Mouse (Mus musculus) intestine, embryonic 15.5 days (tissue): ENCODE measurements around the gene Lyve1. TPM values are rescaled to one million over a fixed set of nuclear protein-coding genes. Genes with fewer than 3 reads are reported as not detected.

Experiments
- ATAC-seq: fragments of 200-750 bp; cut with Nextera tagmentation; 2 replicates; pipeline ENCODE4 v1.8.0; 2017; ENCODE audit warnings: moderate TSS enrichment, moderate library complexity
- H3K27ac ChIP-seq: fragments of 300-500 bp; sonication (generic); 2 replicates; pipeline ENCODE4 v1.5.1; 2015; ENCODE audit warnings: mild to moderate bottlenecking, inconsistent platforms
- H3K27me3 ChIP-seq: fragments of 300-500 bp; sonication (generic); replicated peaks from 2 replicates; pipeline ENCODE4 v1.6.1; 2015; ENCODE audit warnings: inconsistent platforms
- H3K36me3 ChIP-seq: fragments of 300-500 bp; sonication (generic); 2 replicates; pipeline ENCODE4 v1.6.1; 2015; ENCODE audit warnings: inconsistent platforms
- H3K4me1 ChIP-seq: fragments of 300-500 bp; sonication (generic); replicated peaks from 2 replicates; pipeline ENCODE4 v1.6.1; 2015; ENCODE audit warnings: inconsistent platforms
- H3K4me2 ChIP-seq: fragments of 300-500 bp; sonication (generic); replicated peaks from 2 replicates; pipeline ENCODE4 v1.6.1; 2015; ENCODE audit warnings: mild to moderate bottlenecking, inconsistent platforms
- H3K4me3 ChIP-seq: fragments of 300-500 bp; sonication (generic); replicated peaks from 2 replicates; pipeline ENCODE4 v1.5.1; 2015; ENCODE audit warnings: inconsistent platforms
- H3K9ac ChIP-seq: fragments of 300-500 bp; sonication (generic); 2 replicates; pipeline ENCODE4 v1.6.1; 2015; ENCODE audit warnings: inconsistent platforms
- H3K9me3 ChIP-seq: fragments of 300-500 bp; sonication (generic); 2 replicates; pipeline ENCODE4 v1.6.1; 2016; ENCODE audit warnings: inconsistent platforms
- WGBS: fragments of 180-500 bp; shearing (Covaris S2); methylation state at CpG from one replicate; pipeline ENCODE4 v1.1.7; 2015; 5-methylcytosine and 5-hydroxymethylcytosine counted together
- polyA plus RNA-seq: library from polyadenylated mRNA; unstranded; fragments of >200 nt; fragmentation: Nextera tagmentation; extraction: Ambion mirVana; gene quantifications from 2 replicates; pipeline ENCODE4 v1.2.1, GENCODE M21; 2015

The Lyve1 gene
- polyA plus RNA-seq, 1 experiment from 2014 or later, result 18.3 TPM

DNA sequence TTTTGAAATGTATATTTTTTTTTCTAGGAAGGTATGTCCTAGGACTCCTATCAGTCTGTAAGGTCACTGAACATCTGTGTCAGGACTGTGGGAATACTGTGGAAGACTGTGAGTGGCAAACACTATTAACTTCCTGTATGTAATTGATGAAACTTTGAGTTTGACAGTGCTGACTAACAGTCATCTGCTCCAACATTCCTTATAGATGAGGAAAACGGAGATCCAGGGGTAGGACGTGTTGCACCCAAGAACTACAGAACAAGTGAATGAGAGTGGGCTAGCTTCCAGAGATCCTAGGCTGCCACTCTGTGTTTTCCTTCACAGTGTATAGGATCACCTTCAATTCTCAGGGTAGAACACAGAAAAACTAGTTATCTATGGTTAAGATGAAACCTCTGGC, 15.7 kb downstream of the Lyve1 start:
- Histone ChIP-seq H3K27me3 (no peaks in the 10 kb centered on the region), H3K27ac (no peak overlapping the region), H3K36me3 (no peaks in the 10 kb centered on the region), H3K9me3 (no peaks in the 10 kb centered on the region), H3K4me1 (peaks cover 8% of the 10 kb centered on the region; the same call in 1 of the 2 replicates), H3K4me3 (no peak overlapping the region), H3K4me2 (no peak overlapping the region), H3K9ac (no peak overlapping the region)
- WGBS, result 64% methylated on average over 2 of the region's 2 CpGs
- ATAC-seq, result no peak

DNA sequence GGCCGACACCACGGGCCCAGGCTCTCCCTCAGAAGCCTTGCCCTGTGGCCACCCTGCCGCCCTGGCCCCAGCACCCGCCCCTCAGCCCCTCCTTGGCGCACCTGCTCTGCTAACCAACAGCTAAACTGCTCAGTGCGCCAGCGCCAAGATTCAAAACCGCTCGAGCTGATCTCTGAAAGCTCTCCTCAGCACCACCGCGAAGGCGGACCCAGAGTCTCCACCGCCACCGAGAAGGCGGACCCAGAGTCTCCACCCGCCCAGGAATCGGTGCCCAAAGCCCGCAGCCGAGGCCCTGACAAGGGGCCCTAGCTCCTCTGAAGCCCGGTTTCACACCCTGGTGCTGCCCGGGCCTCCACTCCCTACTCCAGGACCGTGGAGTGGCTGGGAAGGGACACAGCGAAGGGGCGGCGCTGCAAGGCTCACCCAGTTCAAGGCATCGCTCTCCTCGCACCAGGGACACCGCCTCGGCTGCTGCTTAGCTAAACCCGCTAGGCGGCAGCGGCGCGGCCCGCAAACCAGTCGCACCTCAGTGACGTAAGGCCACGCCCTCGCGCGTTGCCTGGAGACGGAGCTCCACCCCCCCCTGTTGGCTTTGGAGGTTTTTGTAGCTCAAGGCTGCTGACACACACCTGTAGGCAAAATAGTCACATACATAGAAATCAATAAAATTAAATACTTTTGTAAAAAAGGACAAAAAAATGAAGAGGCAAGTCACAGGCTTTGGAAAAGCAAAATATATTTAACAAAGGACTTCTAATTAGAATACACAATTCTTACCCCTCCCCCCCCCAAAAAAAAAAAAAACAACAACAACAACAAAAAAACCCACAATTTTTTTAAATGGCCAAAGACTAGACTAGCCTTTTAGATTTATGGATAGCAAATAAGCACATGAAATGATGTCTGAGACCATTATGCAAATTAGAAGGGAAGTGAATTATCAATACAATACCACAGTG, 18.8 kb downstream of the Lyve1 start, which contains the start of gene Rnf141:
Gene Rnf141 (minus strand): TSS at position 542 of the 959 bp plus-strand sequence.
- H3K27ac ChIP-seq, result peak within 1 kb of the TSS; percentile 96
- no peaks in the 10 kb centered on the region for H3K4me1 ChIP-seq
- no peaks in the 10 kb centered on the region for H3K9me3 ChIP-seq
- H3K4me2 ChIP-seq, result peak within 1 kb of the TSS; percentile 78
- H3K36me3 ChIP-seq, result no peaks in the 10 kb centered on the region
- peak; percentile 93 for ATAC-seq
- H3K27me3 ChIP-seq, result no peaks in the 10 kb centered on the region
- WGBS, result under 1% methylated on average over 42 of the region's 42 CpGs
- H3K9ac ChIP-seq, result peak within 1 kb of the TSS; percentile 72
- H3K4me3 ChIP-seq, result peak within 1 kb of the TSS; percentile 63

DNA sequence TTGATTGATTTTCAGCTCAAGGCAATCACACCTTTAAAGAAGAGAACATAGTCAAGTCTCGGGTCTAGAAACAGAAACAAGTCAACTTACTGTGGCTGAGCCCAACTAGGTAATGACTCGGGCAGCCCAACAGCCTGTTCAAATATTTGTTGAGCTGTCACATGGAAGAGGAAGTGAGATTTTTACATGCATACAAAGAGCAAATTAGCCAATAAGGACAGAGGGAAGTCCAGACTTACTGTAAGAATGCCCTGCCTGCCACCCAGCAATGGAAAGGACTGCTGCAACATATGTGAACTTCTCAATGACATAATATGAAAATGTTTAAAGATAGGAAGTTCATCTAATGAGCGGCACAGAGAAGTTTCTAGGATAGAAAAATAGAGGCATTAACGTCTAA, 22.7 kb downstream of the Lyve1 start:
- Histone ChIP-seq H3K4me3 (no peak overlapping the region), H3K4me2 (no peak overlapping the region), H3K27me3 (no peaks in the 10 kb centered on the region), H3K4me1 (no peaks in the 10 kb centered on the region), H3K9ac (no peak overlapping the region), H3K27ac (no peak overlapping the region), H3K36me3 (no peaks in the 10 kb centered on the region), H3K9me3 (no peaks in the 10 kb centered on the region)
- WGBS, result 52% methylated on average over 4 of the region's 4 CpGs
- ATAC-seq, result no peak; the same call in 1 of the 2 replicates

DNA sequence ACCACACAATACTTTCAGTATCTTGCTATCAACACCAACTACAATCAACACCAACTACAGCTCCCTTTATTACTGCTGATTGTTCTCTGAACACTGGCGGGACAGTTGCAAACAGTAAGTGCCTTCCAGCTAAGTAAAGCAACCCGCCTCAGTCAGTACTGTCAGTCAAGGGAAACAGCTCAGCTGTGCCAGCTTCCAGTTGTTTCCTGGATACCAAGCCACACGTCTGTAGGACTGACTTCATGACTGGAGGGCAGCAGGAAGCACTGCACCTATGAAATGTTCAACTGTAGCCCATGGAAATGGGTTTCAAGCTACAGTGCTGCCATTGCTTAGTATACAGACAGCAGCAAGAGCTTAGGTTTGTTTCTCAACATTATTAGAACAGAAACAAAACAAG, 28.5 kb downstream of the Lyve1 start:
- H3K4me3 ChIP-seq, result no peak overlapping the region
- H3K4me1 ChIP-seq, result no peaks in the 10 kb centered on the region
- H3K27me3 ChIP-seq, result no peaks in the 10 kb centered on the region
- no peak overlapping the region for H3K9ac ChIP-seq
- H3K36me3 ChIP-seq, result no peaks in the 10 kb centered on the region
- no peak overlapping the region for H3K27ac ChIP-seq
- no peak overlapping the region for H3K4me2 ChIP-seq
- no peaks in the 10 kb centered on the region for H3K9me3 ChIP-seq
- 58% methylated on average over 3 of the region's 3 CpGs for WGBS
- ATAC-seq, result no peak

DNA sequence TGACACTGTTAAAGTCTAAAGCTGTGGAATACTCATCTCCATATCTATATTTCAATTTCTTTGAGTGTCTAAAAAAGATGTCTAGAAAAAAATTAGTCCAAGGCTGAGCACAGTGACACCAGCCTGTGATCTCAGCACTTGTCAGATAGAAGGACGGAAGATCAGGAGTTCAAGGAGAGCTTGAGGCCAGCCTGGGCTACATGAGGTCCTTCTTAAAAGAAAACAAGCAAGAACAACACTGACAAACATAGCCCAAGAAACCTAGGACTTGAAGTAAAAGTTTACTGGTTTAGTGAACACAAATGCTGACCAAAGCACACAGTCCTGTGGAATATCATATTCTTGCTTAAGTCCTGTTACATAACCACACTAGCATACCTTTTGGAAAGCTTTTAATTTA, 29.0 kb downstream of the Lyve1 start:
- no peaks in the 10 kb centered on the region for H3K9me3 ChIP-seq
- H3K27me3 ChIP-seq, result no peaks in the 10 kb centered on the region
- H3K4me1 ChIP-seq, result no peaks in the 10 kb centered on the region
- ATAC-seq, result no peak
- 94% methylated on average over 1 of the region's 1 CpGs for WGBS
- H3K27ac ChIP-seq, result no peak overlapping the region
- no peak overlapping the region for H3K4me3 ChIP-seq
- peaks cover 5% of the 10 kb centered on the region; the same call in 1 of the 2 replicates for H3K36me3 ChIP-seq
- H3K9ac ChIP-seq, result no peak overlapping the region
- no peak overlapping the region for H3K4me2 ChIP-seq

DNA sequence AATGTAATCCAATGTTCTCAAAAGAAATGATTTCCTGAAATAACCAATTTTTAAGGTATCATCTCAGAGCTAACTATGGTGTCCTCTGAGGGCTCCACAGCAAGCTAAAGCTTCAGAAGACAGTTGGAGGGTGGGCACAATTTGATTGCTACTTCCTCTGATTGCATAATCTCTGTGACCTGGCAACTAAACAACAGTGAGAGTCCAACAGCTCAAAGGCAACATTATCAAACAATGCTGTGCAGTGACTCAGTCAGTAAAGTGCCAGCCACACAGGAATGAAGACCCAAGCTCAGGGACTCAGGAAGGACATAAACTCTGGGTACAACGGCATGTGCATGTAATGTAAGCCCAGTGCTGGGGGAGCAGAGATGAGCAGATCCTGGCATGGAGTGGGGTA, 30.0 kb downstream of the Lyve1 start:
- H3K4me2 ChIP-seq, result no peak overlapping the region
- no peaks in the 10 kb centered on the region for H3K27me3 ChIP-seq
- no peaks in the 10 kb centered on the region for H3K4me1 ChIP-seq
- H3K27ac ChIP-seq, result no peak overlapping the region
- H3K9ac ChIP-seq, result no peak overlapping the region
- H3K36me3 ChIP-seq, result peaks cover 12% of the 10 kb centered on the region; the same call in 1 of the 2 replicates
- 89% methylated on average over 1 of the region's 1 CpGs for WGBS
- no peak for ATAC-seq
- H3K9me3 ChIP-seq, result no peaks in the 10 kb centered on the region
- H3K4me3 ChIP-seq, result no peak overlapping the region

DNA sequence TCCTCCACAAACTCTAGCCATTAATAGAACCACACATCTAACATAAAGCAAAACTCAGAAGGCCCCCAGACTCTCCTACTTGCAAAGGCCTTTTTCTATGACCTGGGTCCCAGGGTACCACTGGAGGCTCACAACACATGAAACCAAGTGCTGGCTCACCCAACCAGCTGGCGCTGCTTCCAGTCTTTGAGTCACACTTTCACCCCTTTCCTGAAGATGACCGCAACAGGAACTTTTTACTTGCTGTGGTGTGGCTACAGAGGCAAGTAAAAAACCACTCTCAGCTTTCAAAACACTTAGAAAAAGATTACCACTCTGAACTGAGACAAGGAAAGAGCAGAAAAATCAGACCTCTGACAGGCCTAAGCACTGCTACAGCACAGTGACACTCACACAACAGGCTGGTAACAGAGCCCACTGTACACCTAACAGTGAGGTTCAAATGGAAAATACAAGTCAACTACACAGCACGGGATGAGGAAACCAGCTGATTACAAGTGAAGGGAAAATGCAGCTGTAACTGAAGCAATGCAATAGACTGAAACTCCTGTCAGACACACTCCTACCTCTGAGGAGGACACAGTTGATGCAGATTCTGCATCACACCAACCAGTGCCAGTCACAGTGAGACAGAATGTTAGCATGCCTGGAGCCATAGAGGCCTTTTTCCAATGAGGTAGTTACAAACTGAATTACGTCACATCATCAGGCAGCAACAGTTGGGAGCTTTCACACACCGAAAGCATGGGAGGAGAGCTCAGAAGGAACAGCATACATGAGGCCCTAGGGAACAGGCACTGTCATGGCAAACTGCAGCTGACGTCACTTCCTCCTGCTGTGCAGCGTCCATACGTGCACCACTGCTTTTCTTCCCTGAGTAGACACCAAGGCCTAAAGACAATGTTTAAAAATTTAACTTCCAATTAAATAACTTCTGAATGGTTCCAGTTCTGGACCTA, 38.8 kb downstream of the Lyve1 start:
- WGBS, result 82% methylated on average over 8 of the region's 8 CpGs

DNA sequence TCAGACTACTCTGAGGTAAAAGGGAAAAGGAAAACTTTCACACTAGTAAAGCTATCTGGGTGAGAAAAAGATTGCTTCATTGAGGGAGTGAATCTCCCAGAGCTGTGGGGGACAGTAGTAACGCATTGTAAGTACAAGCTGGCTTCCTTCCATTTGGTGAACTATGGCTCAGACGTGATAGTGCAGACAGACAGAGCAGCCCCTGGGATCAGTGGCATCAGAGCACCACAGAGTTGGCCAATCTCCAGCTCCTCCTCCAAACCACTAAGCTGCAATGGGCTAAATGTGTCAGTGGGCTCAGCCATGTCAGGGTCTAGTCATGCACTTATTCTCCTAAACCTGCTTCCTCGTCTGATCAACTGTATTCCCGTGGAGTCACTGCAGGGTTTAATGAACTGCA, 39.4 kb downstream of the Lyve1 start:
- H3K36me3 ChIP-seq, result peaks cover 15% of the 10 kb centered on the region; the same call in 1 of the 2 replicates
- no peak overlapping the region for H3K4me3 ChIP-seq
- H3K9ac ChIP-seq, result no peak overlapping the region
- H3K27me3 ChIP-seq, result no peaks in the 10 kb centered on the region
- no peaks in the 10 kb centered on the region for H3K9me3 ChIP-seq
- H3K4me1 ChIP-seq, result 0 out of 2 replicates have a peak, but pooled peaks cover 2% of the 10 kb centered on the region
- H3K4me2 ChIP-seq, result no peak overlapping the region
- no peak for ATAC-seq
- H3K27ac ChIP-seq, result no peak overlapping the region
- 78% methylated on average over 4 of the region's 4 CpGs for WGBS

More for the DNA sequence above, 38.8 kb downstream of the Lyve1 start:
- 0 out of 2 replicates have a peak, but pooled peaks cover 2% of the 10 kb centered on the region for H3K4me1 ChIP-seq
- no peaks in the 10 kb centered on the region for H3K9me3 ChIP-seq
- peaks cover 22% of the 10 kb centered on the region; the same call in 1 of the 2 replicates for H3K36me3 ChIP-seq
- H3K9ac ChIP-seq, result no peak overlapping the region
- H3K27me3 ChIP-seq, result no peaks in the 10 kb centered on the region
- H3K4me3 ChIP-seq, result no peak overlapping the region
- no peak for ATAC-seq
- H3K4me2 ChIP-seq, result no peak overlapping the region
- H3K27ac ChIP-seq, result no peak overlapping the region

DNA sequence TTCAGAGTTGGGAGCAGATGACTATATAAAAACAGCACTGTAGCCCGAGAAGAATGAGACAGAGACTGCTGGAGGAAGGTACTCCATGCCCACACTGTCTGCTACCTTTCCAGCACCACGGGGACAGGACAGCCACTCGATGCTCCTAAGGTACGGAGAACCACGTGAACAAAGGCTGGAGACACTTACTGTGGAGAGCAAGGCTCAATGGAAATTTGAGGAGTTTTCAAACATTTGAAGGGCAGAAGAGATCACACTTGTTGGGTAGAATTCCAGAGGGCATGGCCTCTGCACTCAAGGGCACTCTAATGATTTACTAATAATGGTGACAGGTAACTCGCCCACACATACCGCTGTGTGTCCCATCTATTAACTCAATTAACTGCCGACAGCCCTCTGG, 40.0 kb downstream of the Lyve1 start:
- 0 out of 2 replicates have a peak, but pooled peaks cover 2% of the 10 kb centered on the region for H3K4me1 ChIP-seq
- H3K27ac ChIP-seq, result no peak overlapping the region
- H3K4me3 ChIP-seq, result no peak overlapping the region
- WGBS, result 78% methylated on average over 8 of the region's 8 CpGs
- H3K36me3 ChIP-seq, result peaks cover 12% of the 10 kb centered on the region; the same call in 1 of the 2 replicates
- no peak overlapping the region for H3K4me2 ChIP-seq
- no peak for ATAC-seq
- H3K27me3 ChIP-seq, result no peaks in the 10 kb centered on the region
- H3K9me3 ChIP-seq, result no peaks in the 10 kb centered on the region
- no peak overlapping the region for H3K9ac ChIP-seq

DNA sequence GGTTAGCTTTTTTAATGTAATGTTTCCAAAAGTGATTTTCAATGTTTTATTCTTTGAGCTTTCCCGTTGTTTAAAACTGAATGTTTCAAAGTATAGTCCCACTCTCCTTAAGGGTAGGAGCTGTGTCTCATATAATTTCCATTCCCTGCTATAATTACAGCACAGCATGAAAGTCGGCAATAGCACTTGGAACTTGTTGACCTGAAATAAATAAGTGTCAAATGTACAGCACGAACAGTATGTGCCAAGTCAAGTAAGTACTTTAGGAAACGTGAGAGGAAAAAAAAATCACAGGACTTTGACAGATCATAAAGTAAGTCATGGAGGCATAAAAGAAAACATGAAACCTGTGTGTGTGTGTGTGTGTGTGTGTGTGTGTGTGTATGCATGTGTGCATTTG, 41.0 kb downstream of the Lyve1 start:
- H3K4me1 ChIP-seq, result 0 out of 2 replicates have a peak, but pooled peaks cover 2% of the 10 kb centered on the region
- H3K4me2 ChIP-seq, result no peak overlapping the region
- H3K27ac ChIP-seq, result no peak overlapping the region
- ATAC-seq, result no peak
- no peaks in the 10 kb centered on the region for H3K27me3 ChIP-seq
- H3K4me3 ChIP-seq, result no peak overlapping the region
- no peaks in the 10 kb centered on the region for H3K9me3 ChIP-seq
- no peak overlapping the region for H3K9ac ChIP-seq
- WGBS, result 47% methylated on average over 4 of the region's 4 CpGs
- H3K36me3 ChIP-seq, result peaks cover 12% of the 10 kb centered on the region; the same call in 1 of the 2 replicates

DNA sequence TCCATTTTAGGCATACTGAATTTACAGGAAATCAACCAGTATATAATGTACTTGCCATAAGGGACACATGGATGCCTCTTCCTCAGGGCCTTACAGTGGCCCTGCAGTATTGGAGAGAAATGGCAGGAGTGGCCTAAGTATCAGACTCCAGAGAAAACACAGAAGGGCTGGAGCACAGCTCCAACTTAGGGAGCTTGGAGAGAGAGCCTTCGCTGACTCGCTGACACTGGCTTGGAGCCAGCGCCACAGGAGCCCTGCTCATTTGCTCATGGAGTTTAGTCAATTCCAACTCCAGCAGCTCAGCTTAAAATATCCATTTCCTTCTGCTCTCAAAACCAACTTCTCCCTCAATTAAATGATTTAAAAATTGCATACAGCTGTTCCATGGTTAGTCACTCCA, 41.4 kb downstream of the Lyve1 start:
- no peak overlapping the region for H3K4me3 ChIP-seq
- H3K9me3 ChIP-seq, result no peaks in the 10 kb centered on the region
- peaks cover 12% of the 10 kb centered on the region; the same call in 1 of the 2 replicates for H3K36me3 ChIP-seq
- H3K27ac ChIP-seq, result no peak overlapping the region
- 36% methylated on average over 3 of the region's 3 CpGs for WGBS
- H3K4me2 ChIP-seq, result no peak overlapping the region
- 0 out of 2 replicates have a peak, but pooled peaks cover 2% of the 10 kb centered on the region for H3K4me1 ChIP-seq
- H3K9ac ChIP-seq, result no peak overlapping the region
- H3K27me3 ChIP-seq, result no peaks in the 10 kb centered on the region
- peak; percentile 56; the same call in 1 of the 2 replicates for ATAC-seq

DNA sequence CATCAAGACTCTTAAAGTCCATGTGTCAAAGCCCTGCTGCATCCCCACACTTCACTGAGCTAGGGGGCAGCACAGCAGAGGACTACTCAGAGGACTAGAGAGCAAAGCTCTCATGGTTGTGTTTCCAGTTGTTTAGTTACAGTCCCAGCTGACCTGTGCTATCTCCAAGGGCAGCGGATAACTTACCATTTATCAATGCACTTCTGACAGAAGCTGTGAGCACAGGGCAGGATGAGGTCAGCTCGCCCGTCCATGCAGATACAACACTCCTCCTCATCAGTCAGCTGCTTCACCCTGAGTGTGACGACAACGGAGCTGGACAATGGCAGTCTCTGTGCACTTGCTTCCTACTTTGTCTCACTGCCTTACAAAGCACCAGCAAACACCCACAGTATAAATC, 42.0 kb downstream of the Lyve1 start:
- WGBS, result 48% methylated on average over 5 of the region's 5 CpGs
- Histone ChIP-seq H3K4me1 (0 out of 2 replicates have a peak, but pooled peaks cover 2% of the 10 kb centered on the region), H3K9me3 (no peaks in the 10 kb centered on the region), H3K9ac (no peak overlapping the region), H3K4me3 (no peak overlapping the region), H3K4me2 (no peak overlapping the region), H3K27me3 (no peaks in the 10 kb centered on the region), H3K36me3 (peaks cover 12% of the 10 kb centered on the region; the same call in 1 of the 2 replicates), H3K27ac (no peak overlapping the region)
- ATAC-seq, result peak; percentile 23; the same call in 1 of the 2 replicates
